Mouse (Mus musculus): ENCODE data around the gene Ccdc141. TPM values are rescaled to one million over a fixed set of nuclear protein-coding genes. Genes with fewer than 3 reads are reported as not detected.

Ccdc141 gene
- polyA plus RNA-seq, 1 experiment from 2014 or later, result 6.5 TPM

- no peak overlapping the region for H3K27ac ChIP-seq (replicated peaks)
- no peaks in the 10 kb centered on the region for H3K9me3 ChIP-seq
- 93% methylated on average over 8 of the region's 8 CpGs for WGBS
- H3K4me3 ChIP-seq, result no peak overlapping the region
- peaks cover 9% of the 10 kb centered on the region for H3K4me1 ChIP-seq
- H3K27me3 ChIP-seq (replicated peaks; ENCODE audit: low read depth, poor library complexity, severe bottlenecking), result no peaks in the 10 kb centered on the region
- H3K36me3 ChIP-seq (replicated peaks), result no peaks in the 10 kb centered on the region
- no peak for DNase-seq (ENCODE audit: low spot score)
These were observed 19.2 kb downstream of the Ccdc141 start for GRCm38 (mm10) chr2:77151255-77151654.

DNA sequence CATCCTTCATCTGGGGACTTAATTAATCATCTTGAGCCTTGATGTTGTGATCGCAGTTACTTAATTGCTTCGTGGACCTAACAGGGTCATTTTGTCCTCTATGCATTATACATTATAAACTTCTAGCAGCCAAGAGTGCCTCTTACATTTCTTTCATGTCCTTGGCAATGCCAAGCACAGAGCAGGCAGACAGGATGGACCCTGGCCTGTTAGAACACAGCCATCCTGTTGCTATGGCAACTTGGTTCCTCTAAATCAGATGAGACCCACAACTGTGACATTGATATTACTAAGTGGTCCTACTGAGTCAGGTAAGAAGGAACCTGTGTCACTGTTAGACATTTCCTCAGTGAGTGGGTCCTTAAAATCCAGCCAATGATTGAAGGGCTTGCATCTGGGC, 20.9 kb downstream of the Ccdc141 start:
- Histone ChIP-seq H3K36me3 (replicated peaks) (no peaks in the 10 kb centered on the region), H3K27ac (replicated peaks) (no peak overlapping the region), H3K4me1 (peaks cover 9% of the 10 kb centered on the region), H3K27me3 (replicated peaks; ENCODE audit: low read depth, poor library complexity, severe bottlenecking) (no peaks in the 10 kb centered on the region), H3K9me3 (no peaks in the 10 kb centered on the region), H3K4me3 (no peak overlapping the region)
- no peak for DNase-seq (ENCODE audit: low spot score)
- WGBS, result 72% methylated on average over 2 of the region's 2 CpGs

GRCm38 (mm10) chr2:77148215-77148614, 22.2 kb downstream of the Ccdc141 start:
- Histone ChIP-seq H3K9me3 (no peaks in the 10 kb centered on the region), H3K4me3 (no peak overlapping the region), H3K27ac (replicated peaks) (no peak overlapping the region), H3K4me1 (peaks cover 13% of the 10 kb centered on the region), H3K27me3 (replicated peaks; ENCODE audit: low read depth, poor library complexity, severe bottlenecking) (no peaks in the 10 kb centered on the region), H3K36me3 (replicated peaks) (no peaks in the 10 kb centered on the region)
- 62% methylated on average over 4 of the region's 4 CpGs for WGBS
- DNase-seq (ENCODE audit: low spot score), result no peak

- no peak overlapping the region for H3K4me3 ChIP-seq
- no peaks in the 10 kb centered on the region for H3K27me3 ChIP-seq (replicated peaks; ENCODE audit: low read depth, poor library complexity, severe bottlenecking)
- peaks cover 13% of the 10 kb centered on the region for H3K4me1 ChIP-seq
- no peak overlapping the region for H3K27ac ChIP-seq (replicated peaks)
- no peaks in the 10 kb centered on the region for H3K36me3 ChIP-seq (replicated peaks)
- 76% methylated on average over 2 of the region's 2 CpGs for WGBS
- no peak for DNase-seq (ENCODE audit: low spot score)
- H3K9me3 ChIP-seq, result no peaks in the 10 kb centered on the region
These were observed 23.5 kb downstream of the Ccdc141 start for GRCm38 (mm10) chr2:77146968-77147367.

DNA sequence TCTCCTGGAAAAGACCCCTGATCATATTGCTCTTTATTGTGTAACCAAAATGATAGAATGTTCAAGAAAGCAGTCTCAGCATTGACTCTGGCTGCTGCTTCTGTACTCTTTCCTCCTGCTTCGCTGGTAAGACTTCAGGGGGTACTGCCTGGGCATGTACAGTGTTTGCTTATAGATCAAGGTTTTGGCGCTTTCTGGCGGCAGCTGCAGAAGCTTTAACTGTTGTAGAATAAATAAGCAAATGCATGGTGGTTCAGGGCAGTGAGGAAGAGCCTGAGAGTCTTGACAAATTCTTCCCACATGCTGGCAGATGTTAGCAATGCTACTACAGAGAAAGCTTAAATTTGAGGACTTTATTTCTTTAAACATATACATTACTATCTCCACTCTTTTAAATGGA, 24.1 kb downstream of the Ccdc141 start:
- WGBS, result 73% methylated on average over 3 of the region's 3 CpGs
- no peak for DNase-seq (ENCODE audit: low spot score)
- Histone ChIP-seq H3K9me3 (no peaks in the 10 kb centered on the region), H3K4me3 (no peak overlapping the region), H3K4me1 (peaks cover 13% of the 10 kb centered on the region), H3K27me3 (replicated peaks; ENCODE audit: low read depth, poor library complexity, severe bottlenecking) (no peaks in the 10 kb centered on the region), H3K36me3 (replicated peaks) (no peaks in the 10 kb centered on the region), H3K27ac (replicated peaks) (no peak overlapping the region)

DNA sequence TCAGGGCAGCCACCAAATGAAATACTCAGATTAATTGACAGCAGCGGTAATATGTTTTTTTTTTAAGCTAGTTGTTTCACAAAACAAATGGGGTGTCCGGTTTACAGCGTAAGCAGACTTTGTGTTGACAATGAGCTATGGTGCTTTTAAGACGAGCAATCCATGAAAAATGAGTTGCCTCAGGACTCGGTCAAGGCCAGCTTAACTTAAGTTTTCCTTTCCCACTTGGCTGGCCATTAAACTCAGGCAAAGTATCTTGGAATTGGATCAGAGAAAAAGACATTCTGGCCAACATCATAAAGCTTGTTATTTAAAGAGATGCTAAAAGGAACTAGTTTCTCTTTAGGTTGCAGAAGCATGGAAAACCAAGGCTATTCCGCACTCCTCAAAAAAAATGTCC, 26.9 kb downstream of the Ccdc141 start:
- Histone ChIP-seq H3K27ac (replicated peaks) (no peak overlapping the region), H3K4me3 (no peak overlapping the region), H3K4me1 (0 out of 2 replicates have a peak, but pooled peaks cover 3% of the 10 kb centered on the region), H3K27me3 (replicated peaks; ENCODE audit: low read depth, poor library complexity, severe bottlenecking) (no peaks in the 10 kb centered on the region), H3K36me3 (replicated peaks) (no peaks in the 10 kb centered on the region), H3K9me3 (no peaks in the 10 kb centered on the region)
- no peak for DNase-seq (ENCODE audit: low spot score)
- 77% methylated on average over 6 of the region's 6 CpGs for WGBS

GRCm38 (mm10) chr2:77138879-77139278, 31.6 kb downstream of the Ccdc141 start:
- Histone ChIP-seq H3K27me3 (replicated peaks; ENCODE audit: low read depth, poor library complexity, severe bottlenecking) (no peaks in the 10 kb centered on the region), H3K27ac (replicated peaks) (no peak overlapping the region), H3K4me3 (no peak overlapping the region), H3K4me1 (no peaks in the 10 kb centered on the region), H3K9me3 (no peaks in the 10 kb centered on the region), H3K36me3 (replicated peaks) (no peaks in the 10 kb centered on the region)
- WGBS, result 94% methylated on average over 6 of the region's 6 CpGs
- no peak for DNase-seq (ENCODE audit: low spot score)

DNA sequence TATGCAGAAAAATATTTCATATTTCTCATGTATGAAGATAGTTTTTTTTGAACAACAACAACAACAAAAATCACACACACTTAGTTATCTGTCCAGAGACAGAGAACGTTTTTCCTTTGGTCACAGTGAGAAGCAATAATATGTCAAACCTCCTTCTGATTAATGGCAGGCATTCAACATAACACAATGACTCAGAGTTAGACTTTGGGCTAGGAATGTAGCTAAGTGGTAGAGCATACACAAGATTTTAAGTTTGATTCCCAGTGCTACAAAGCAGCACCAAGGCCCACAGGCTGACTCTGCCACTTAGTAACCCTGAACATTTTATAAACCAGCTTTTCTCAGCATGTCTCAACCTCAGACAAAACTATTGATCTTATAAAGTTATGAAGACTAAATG, 35.5 kb downstream of the Ccdc141 start:
- Histone ChIP-seq H3K9me3 (no peaks in the 10 kb centered on the region), H3K4me1 (0 out of 2 replicates have a peak, but pooled peaks cover 4% of the 10 kb centered on the region), H3K36me3 (replicated peaks) (no peaks in the 10 kb centered on the region), H3K4me3 (no peak overlapping the region), H3K27ac (replicated peaks) (no peak overlapping the region), H3K27me3 (replicated peaks; ENCODE audit: low read depth, poor library complexity, severe bottlenecking) (no peaks in the 10 kb centered on the region)
- WGBS, result 80% methylated on average over 1 of the region's 1 CpGs
- no peak for DNase-seq (ENCODE audit: low spot score)

DNA sequence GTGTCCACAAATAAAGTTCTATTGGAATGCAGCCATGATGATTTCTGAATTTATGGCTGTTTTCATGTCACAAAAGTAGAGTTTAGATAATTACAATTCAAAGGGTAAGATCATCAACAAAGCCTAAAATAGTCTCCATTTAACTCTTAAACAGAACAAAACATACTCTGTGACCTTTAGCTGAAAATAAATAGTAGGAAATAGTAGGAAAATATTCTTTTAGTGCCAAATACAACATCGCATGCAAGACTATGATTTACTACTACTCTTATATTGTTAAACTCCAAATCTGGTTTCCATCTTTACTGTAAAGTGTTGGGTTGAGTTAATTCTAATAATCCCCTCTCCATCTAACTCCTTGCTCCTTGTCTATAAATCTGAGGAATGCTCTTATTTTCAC, 37.0 kb downstream of the Ccdc141 start:
- H3K9me3 ChIP-seq, result no peaks in the 10 kb centered on the region
- 97% methylated on average over 1 of the region's 1 CpGs for WGBS
- no peak for DNase-seq (ENCODE audit: low spot score)
- H3K4me1 ChIP-seq, result 0 out of 2 replicates have a peak, but pooled peaks cover 6% of the 10 kb centered on the region
- no peak overlapping the region for H3K27ac ChIP-seq (replicated peaks)
- H3K36me3 ChIP-seq (replicated peaks), result no peaks in the 10 kb centered on the region
- no peaks in the 10 kb centered on the region for H3K27me3 ChIP-seq (replicated peaks; ENCODE audit: low read depth, poor library complexity, severe bottlenecking)
- no peak overlapping the region for H3K4me3 ChIP-seq

DNA sequence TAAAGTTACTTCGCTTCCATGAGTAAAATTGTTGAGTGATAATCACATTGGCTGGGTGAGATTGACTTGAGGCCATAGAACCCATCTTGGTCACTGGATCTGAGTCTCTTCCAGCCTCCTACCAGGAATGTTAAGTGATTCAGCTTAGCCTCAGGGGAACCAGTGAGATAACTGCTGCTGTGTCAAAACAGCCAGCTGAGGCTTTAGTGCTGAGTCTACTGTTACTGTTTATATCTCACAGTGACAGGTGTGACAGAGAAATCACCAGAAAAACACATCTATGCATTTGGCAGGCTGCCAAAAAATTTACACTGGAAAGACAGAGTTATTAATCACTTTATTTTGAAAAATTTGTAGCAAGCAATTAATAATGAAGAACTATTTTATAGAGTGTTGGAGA, 43.5 kb downstream of the Ccdc141 start:
- H3K4me1 ChIP-seq, result 0 out of 2 replicates have a peak, but pooled peaks cover 6% of the 10 kb centered on the region
- no peaks in the 10 kb centered on the region for H3K9me3 ChIP-seq
- H3K27ac ChIP-seq (replicated peaks), result no peak overlapping the region
- no peaks in the 10 kb centered on the region for H3K36me3 ChIP-seq (replicated peaks)
- 92% methylated on average over 1 of the region's 1 CpGs for WGBS
- H3K27me3 ChIP-seq (replicated peaks; ENCODE audit: low read depth, poor library complexity, severe bottlenecking), result no peaks in the 10 kb centered on the region
- no peak for DNase-seq (ENCODE audit: low spot score)
- no peak overlapping the region for H3K4me3 ChIP-seq

GRCm38 (mm10) chr2:77118102-77118501, 52.3 kb downstream of the Ccdc141 start:
- 79% methylated on average over 6 of the region's 6 CpGs for WGBS
- no peaks in the 10 kb centered on the region for H3K27me3 ChIP-seq (replicated peaks; ENCODE audit: low read depth, poor library complexity, severe bottlenecking)
- no peak overlapping the region for H3K27ac ChIP-seq (replicated peaks)
- peaks cover 4% of the 10 kb centered on the region; the same call in 1 of the 2 replicates for H3K4me1 ChIP-seq
- H3K4me3 ChIP-seq, result no peak overlapping the region
- no peak for DNase-seq (ENCODE audit: low spot score)
- no peaks in the 10 kb centered on the region for H3K9me3 ChIP-seq
- H3K36me3 ChIP-seq (replicated peaks), result no peaks in the 10 kb centered on the region

DNA sequence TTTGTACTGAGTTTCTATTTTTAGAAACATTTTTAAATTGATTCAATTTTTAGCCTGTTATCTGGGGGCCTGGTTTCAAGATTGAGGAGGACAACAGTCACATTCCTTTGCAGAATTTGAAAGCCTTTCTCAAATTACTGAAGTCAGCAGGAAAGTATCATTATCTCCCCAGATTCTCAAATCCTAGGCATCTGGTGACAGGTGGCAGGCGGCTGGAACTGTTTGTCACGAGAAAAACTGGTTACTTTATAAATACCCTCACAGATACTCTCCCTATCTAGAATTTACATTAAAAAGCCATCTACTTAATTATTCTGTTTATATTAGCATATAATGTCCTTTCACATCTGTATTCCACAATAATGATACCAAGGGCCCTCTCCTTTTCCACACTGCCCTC, 56.1 kb downstream of the Ccdc141 start:
- Histone ChIP-seq H3K9me3 (no peaks in the 10 kb centered on the region), H3K36me3 (replicated peaks) (no peaks in the 10 kb centered on the region), H3K4me1 (peaks cover 4% of the 10 kb centered on the region; the same call in 1 of the 2 replicates), H3K4me3 (no peak overlapping the region), H3K27ac (replicated peaks) (no peak overlapping the region), H3K27me3 (replicated peaks; ENCODE audit: low read depth, poor library complexity, severe bottlenecking) (no peaks in the 10 kb centered on the region)
- WGBS, result 53% methylated on average over 2 of the region's 2 CpGs
- DNase-seq (ENCODE audit: low spot score), result no peak

GRCm38 (mm10) chr2:77113867-77114266, 56.6 kb downstream of the Ccdc141 start:
- H3K4me1 ChIP-seq, result peaks cover 4% of the 10 kb centered on the region; the same call in 1 of the 2 replicates
- H3K27ac ChIP-seq (replicated peaks), result no peak overlapping the region
- H3K36me3 ChIP-seq (replicated peaks), result no peaks in the 10 kb centered on the region
- no peaks in the 10 kb centered on the region for H3K9me3 ChIP-seq
- DNase-seq (ENCODE audit: low spot score), result no peak
- H3K27me3 ChIP-seq (replicated peaks; ENCODE audit: low read depth, poor library complexity, severe bottlenecking), result no peaks in the 10 kb centered on the region
- no peak overlapping the region for H3K4me3 ChIP-seq
- 85% methylated on average over 8 of the region's 8 CpGs for WGBS

- H3K4me1 ChIP-seq, result peaks cover 4% of the 10 kb centered on the region; the same call in 1 of the 2 replicates
- no peak overlapping the region for H3K4me3 ChIP-seq
- no peak for DNase-seq (ENCODE audit: low spot score)
- H3K27ac ChIP-seq (replicated peaks), result no peak overlapping the region
- WGBS, result 90% methylated on average over 5 of the region's 5 CpGs
- no peaks in the 10 kb centered on the region for H3K9me3 ChIP-seq
- no peaks in the 10 kb centered on the region for H3K36me3 ChIP-seq (replicated peaks)
- no peaks in the 10 kb centered on the region for H3K27me3 ChIP-seq (replicated peaks; ENCODE audit: low read depth, poor library complexity, severe bottlenecking)
These were observed 57.4 kb downstream of the Ccdc141 start for GRCm38 (mm10) chr2:77113026-77113425.

Data from embryonic facial prominence, embryonic 10.5 days (tissue).